Mouse (Mus musculus): ENCODE measurements at regions not wholly inside any gene's neighbourhood (a gene's known extent, or its start where the extent isn't known, plus 50 kb on each side); places are given as distances from the start of the nearest gene placed in this dataset.

DNA sequence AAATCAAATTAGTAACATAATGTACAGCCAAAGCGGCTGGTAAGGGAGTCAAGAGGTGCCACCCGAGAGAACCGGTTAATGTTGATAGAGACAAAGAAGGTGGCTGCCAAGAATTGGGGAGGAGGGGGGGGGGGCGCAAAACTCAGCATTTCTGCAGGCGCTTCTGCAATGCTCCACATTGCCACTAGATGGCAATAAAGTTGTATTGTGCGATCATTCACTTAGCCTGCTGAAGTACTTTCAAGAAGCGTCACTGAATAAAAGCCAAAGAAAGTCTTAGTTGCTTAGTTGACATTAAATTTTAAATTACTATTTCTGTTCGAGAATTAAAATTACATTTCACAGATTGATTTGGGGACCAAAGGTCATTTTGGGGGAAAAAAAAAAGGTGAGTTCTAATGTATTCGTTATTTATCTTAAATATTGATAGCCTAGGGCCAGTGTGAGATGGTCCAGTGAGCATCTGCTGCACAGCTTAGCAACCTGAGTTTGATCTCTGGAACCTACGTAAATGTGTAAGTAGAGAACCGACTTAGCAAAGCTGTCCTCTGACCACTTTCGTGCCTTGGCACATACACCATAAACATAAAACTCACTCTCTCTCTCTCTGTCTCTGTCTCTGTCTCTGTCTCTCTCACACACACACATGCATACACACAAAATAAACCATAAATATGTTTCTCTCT is 186.6 kb upstream of the Jmjd1c start:
- TF ChIP-seq CTCF (IDR thresholded peaks at IDR 0.05; ENCODE audit: borderline replicate concordance, control insufficient read depth, extremely low read depth, insufficient read depth, low read length, poor library complexity) (peak; percentile 46; the same call in 1 of the 2 replicates), POLR2A (IDR thresholded peaks at IDR 0.05; ENCODE audit: control insufficient read depth, extremely low read depth, insufficient read depth, low read length, poor library complexity) (no peak)
